Mouse (Mus musculus) thymus, postnatal 0 days (tissue): ENCODE data around the gene Odf2. TPM values are rescaled to one million over a fixed set of nuclear protein-coding genes. Genes with fewer than 3 reads are reported as not detected.

Experiments used
- microRNA-seq: library from miRNA; unstranded; fragments of <30 nt; microRNA quantifications from one replicate; pipeline ENCODE4, GENCODE M21; 2016; ENCODE audit warnings: borderline number of aligned reads
- polyA plus RNA-seq: library from polyadenylated mRNA; unstranded; fragments of >200 nt; fragmentation: Nextera tagmentation; extraction: Ambion mirVana; gene quantifications from 2 replicates; pipeline ENCODE4 v1.2.1, GENCODE M21; 2015

Odf2 gene
- polyA plus RNA-seq, 1 experiment from 2014 or later = 56.2 TPM

Small RNA genes lying within 50 kb of the gene (microRNA-seq; reads per million reads assigned to microRNA genes)
- gene Mir219a-2 = not detected
- not detected for gene Mir219b

Other genes starting within 250 kb of the Odf2 start
- gene Gm13420, start 137.5 kb upstream of the Odf2 start, polyA plus RNA-seq = 0.19 TPM in 1 of 2 replicates, not detected in the other
- gene Gm13547, start 129.9 kb upstream of the Odf2 start, polyA plus RNA-seq = not detected in 2 replicates
- 13.9 and 14.9 TPM in 2 replicates for gene Coq4, start 101.7 kb upstream of the Odf2 start, polyA plus RNA-seq
- 21.3 and 27.7 TPM in 2 replicates for gene Trub2, start 100.7 kb upstream of the Odf2 start, polyA plus RNA-seq
- gene Slc27a4, start 86.6 kb upstream of the Odf2 start, polyA plus RNA-seq = 6.1 and 6.6 TPM in 2 replicates
- gene Urm1, start 69.1 kb upstream of the Odf2 start, polyA plus RNA-seq = 14.8 and 18.0 TPM in 2 replicates
- 7.0 and 8.6 TPM in 2 replicates for gene Cercam, start 20.1 kb upstream of the Odf2 start, polyA plus RNA-seq
- gene Gle1, start 46.2 kb downstream of the Odf2 start, polyA plus RNA-seq = 47.6 and 55.3 TPM in 2 replicates
- 47.5 and 53.2 TPM in 2 replicates for gene Sptan1, start 76.3 kb downstream of the Odf2 start, polyA plus RNA-seq
- 13.6 and 15.4 TPM in 2 replicates for gene Wdr34, start 159.7 kb downstream of the Odf2 start, polyA plus RNA-seq
- gene Set, start 168.2 kb downstream of the Odf2 start, polyA plus RNA-seq = 418 and 429 TPM in 2 replicates
- 3.5 and 3.7 TPM in 2 replicates for gene Pkn3, start 188.5 kb downstream of the Odf2 start, polyA plus RNA-seq
- gene Zdhhc12, start 204.4 kb downstream of the Odf2 start, polyA plus RNA-seq = 28.8 and 29.5 TPM in 2 replicates
- 5.6 and 9.6 TPM in 2 replicates for gene Zer1, start 235.4 kb downstream of the Odf2 start, polyA plus RNA-seq
- gene Tbc1d13, start 244.5 kb downstream of the Odf2 start, polyA plus RNA-seq = 4.9 and 5.7 TPM in 2 replicates